Mouse (Mus musculus) Patski (cell line): ENCODE data around the gene Inip. TPM values are rescaled to one million over a fixed set of nuclear protein-coding genes. Genes with fewer than 3 reads are reported as not detected.
"Not testable (repeated sequence)": the region's sequence is repeated elsewhere in the genome, so short reads cannot be mapped to it uniquely, and the experiment has no call there.

Experiments used
- ATAC-seq: fragments of 100-300 bp; one replicate; pipeline ENCODE4 v1.8.0; 2021
- CTCF ChIA-PET: fragments of 350-600 bp; sonication (Branson Sonifier 250); formaldehyde crosslinking; loops from one replicate; lab custom pipeline; 2022; ENCODE audit warnings: inconsistent platforms; lab: Charles Lee
- POLR2A ChIA-PET: fragments of 350-600 bp; sonication (Branson Sonifier 250); formaldehyde crosslinking; loops from one replicate; lab custom pipeline; 2022; ENCODE audit warnings: antibody characterized with exemption, inconsistent platforms; lab: Charles Lee
- DNase-seq: peaks from one replicate; pipeline ENCODE4 v3.0.0-alpha.2; 2011; ENCODE audit warnings: low read depth, low spot score
- H3K27me3 ChIP-seq: fragments of 371-371 bp; one replicate; pipeline ENCODE4 v1.5.1; 2021
- CTCF ChIP-seq: fragments of 100-300 bp; IDR thresholded peaks from one replicate; pipeline ENCODE4 v1.5.1; 2021
- in situ Hi-C: fragments of 300-500 bp; cut with MboI; formaldehyde crosslinking; loops from 3 replicates; pipeline ENCODE4 v1.11.1; 2018; ENCODE audit warnings: low pct_unique_long_range_greater_than_20kb, mixed read lengths
- polyA plus RNA-seq: library from polyadenylated mRNA; unstranded; gene quantifications from one replicate; pipeline ENCODE4 v1.2.3, GENCODE M21; 2021

Inip gene
- polyA plus RNA-seq, 1 experiment from 2014 or later = 11.1 TPM

DNA sequence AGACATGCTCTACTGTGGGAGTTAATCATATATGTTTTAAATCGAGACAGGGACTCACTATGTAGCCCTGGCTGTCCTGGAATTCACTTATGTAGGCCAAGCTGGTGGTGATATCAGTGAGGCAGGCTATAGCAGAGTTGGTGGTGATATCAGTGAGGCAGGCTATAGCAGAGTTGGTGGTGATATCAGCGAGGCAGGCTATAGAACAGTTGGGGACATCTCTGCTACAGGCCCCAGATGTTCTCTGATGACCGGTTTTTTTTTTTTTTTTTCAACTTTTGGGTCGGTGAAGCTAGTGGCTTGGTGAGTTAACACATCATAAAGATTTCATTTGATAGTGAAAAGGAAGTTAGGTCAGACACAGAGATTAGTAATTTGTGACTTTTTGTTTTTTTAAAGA is 1.4 kb upstream of the Inip start:
- in situ Hi-C loops = no loop called here
- H3K27me3 ChIP-seq = no peaks in the 10 kb centered on the region
- ATAC-seq (no peak), DNase-seq (no peak)
- POLR2A ChIA-PET = no interaction called here
- CTCF ChIA-PET = no interaction called here
- TF ChIP-seq CTCF = no peak

DNA sequence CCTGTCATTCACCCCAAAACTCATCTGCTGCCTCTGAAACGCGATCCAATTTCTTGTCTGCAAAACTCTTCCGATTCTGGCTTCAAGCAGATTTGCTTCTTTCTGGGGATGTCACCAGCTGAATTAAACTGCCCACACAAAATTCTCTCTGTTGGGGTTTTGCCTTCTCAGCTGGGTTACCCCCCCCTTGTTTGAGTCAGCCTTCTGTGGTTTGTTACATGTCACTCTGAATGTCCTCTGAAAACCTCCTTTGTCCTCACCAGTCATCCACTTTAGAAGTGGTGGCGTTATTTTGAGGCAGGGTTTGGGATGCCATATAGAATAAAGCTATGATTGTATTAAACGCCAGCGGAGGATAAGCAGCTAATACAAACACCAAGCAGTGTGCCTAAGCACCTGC is 718 bp upstream of the Inip start:
- H3K27me3 ChIP-seq = no peaks in the 10 kb centered on the region
- no peak for ATAC-seq
- POLR2A ChIA-PET = no interaction called here
- CTCF ChIA-PET = no interaction called here
- in situ Hi-C loops = no loop called here
- no peak for DNase-seq
- TF ChIP-seq CTCF = no peak

- DNase-seq = no peak
- ATAC-seq = no peak
- TF ChIP-seq CTCF = no peak
- in situ Hi-C loops = no loop called here
- ChIA-PET POLR2A (no interaction called here), CTCF (no interaction called here)
- H3K27me3 ChIP-seq = no peaks in the 10 kb centered on the region
Measured at GRCm38 (mm10) chr4:59800181-59800580, 1.2 kb downstream of the Inip start.

- ChIA-PET CTCF (interaction anchor here (1.1 to 1.2 kb wide), 2 partner anchors 13 to 55 kb away, joined by 3 to 4 read pairs; no protein-coding TSS in a partner anchor), POLR2A (no interaction called here)
- no peak for TF ChIP-seq CTCF
- no peak for ATAC-seq
- in situ Hi-C loops = no loop called here
- no peaks in the 10 kb centered on the region for H3K27me3 ChIP-seq
- no peak for DNase-seq
Measured at GRCm38 (mm10) chr4:59795788-59796455, 5.5 kb downstream of the Inip start.

DNA sequence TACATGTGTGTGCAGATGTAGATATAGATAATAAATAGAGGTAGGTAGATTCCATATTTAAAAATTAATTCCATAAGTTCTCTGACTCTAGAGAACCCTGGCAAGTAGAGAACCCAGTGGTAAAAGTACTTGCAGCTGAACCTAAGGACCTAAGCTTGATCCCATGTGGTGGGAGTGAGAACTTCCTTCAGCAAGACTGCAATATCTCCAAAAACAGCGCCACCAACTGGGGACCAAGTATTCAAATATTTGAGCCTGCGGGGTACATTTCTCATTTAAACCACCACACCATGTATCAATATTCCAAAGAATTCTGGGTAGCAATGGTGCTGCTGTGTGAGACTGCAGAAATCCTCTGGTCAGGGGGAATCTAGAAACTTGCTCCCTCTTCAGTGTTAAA is 7.3 kb downstream of the Inip start:
- DNase-seq = no peak
- CTCF ChIA-PET = no interaction called here
- in situ Hi-C loops = loop anchor here (5.0 kb wide), 1 partner anchor 63 kb away; no protein-coding TSS in a partner anchor
- POLR2A ChIA-PET = no interaction called here
- ATAC-seq = no peak
- no peaks in the 10 kb centered on the region for H3K27me3 ChIP-seq
- peak; percentile 19 for TF ChIP-seq CTCF

- in situ Hi-C loops = loop anchor here (5.0 kb wide), 1 partner anchor 64 kb away; no protein-coding TSS in a partner anchor
- DNase-seq, POLR2A ChIA-PET, ATAC-seq, H3K27me3 ChIP-seq: not testable (repeated sequence)
- CTCF ChIA-PET = interaction anchor here (1.3 kb wide), 1 partner anchor 77 kb away, joined by 3 read pairs; no protein-coding TSS in a partner anchor
Measured at GRCm38 (mm10) chr4:59793626-59794025, 7.8 kb downstream of the Inip start.

DNA sequence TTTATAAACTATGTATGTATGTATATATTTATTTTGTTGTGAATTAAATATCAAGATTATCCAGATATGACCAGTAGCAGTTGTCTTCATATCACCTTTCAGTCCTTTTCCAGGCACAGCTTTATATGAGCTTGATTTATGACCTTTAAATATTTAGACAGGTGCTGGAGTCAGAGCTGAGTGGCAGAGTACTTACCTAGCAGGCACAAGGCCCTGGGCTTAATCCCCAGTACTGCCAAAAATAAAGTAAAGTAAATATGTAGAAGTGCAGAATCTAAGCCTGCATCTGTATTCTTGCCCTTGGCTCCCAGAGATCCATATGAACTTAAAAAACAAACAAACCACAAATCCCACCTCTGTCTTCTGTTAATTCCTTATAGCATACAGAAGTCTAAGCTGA is 12.4 kb downstream of the Inip start:
- no peak for TF ChIP-seq CTCF
- no peak for DNase-seq
- in situ Hi-C loops = loop anchor here (5.0 kb wide), 1 partner anchor 143 kb away; no protein-coding TSS in a partner anchor
- no peak for ATAC-seq
- ChIA-PET POLR2A (interaction anchor here (0.7 kb wide), 1 partner anchor 201 kb away, joined by 3 read pairs; no protein-coding TSS in a partner anchor), CTCF (interaction anchor here (2.1 to 3.6 kb wide), 2 partner anchors 62 to 82 kb away, joined by 5 to 13 read pairs; no protein-coding TSS in a partner anchor)
- no peaks in the 10 kb centered on the region for H3K27me3 ChIP-seq

DNA sequence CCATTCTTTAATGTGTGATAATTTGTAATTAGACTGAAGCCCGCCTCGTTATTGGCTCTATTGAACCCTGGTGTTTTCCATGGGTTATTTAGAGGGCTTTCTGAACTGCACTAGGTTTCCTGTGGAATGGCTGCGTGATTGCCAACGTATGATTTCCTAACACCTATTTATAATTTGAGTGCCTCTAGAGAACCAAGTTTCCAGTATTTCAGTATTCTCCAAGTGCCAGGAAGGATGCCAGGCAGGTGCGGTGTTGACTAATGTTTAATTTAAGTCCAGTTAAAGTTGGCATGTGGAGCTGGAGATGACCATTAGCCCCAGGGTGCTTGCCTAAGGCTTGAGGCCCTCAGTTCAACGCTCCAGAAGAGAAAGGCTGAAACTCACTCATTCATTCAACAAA is 14.3 kb downstream of the Inip start:
- DNase-seq = no peak
- no peak for TF ChIP-seq CTCF

GRCm38 (mm10) chr4:59786661-59787060 is 14.7 kb downstream of the Inip start:
- CTCF ChIA-PET = interaction anchor here (1.2 to 4.1 kb wide), 4 partner anchors 64 to 89 kb away, joined by 4 to 21 read pairs (median 8); no protein-coding TSS in a partner anchor
- in situ Hi-C loops = loop anchor here (5.0 kb wide), 1 partner anchor 146 kb away; no protein-coding TSS in a partner anchor
- no peaks in the 10 kb centered on the region for H3K27me3 ChIP-seq
- no peak for DNase-seq
- POLR2A ChIA-PET = interaction anchor here (0.6 kb wide), 1 partner anchor 47 kb away, joined by 6 read pairs; no protein-coding TSS in a partner anchor
- peak; percentile 30 for TF ChIP-seq CTCF
- ATAC-seq = no peak

More for the DNA sequence above, 14.3 kb downstream of the Inip start:
- no peak for ATAC-seq
- POLR2A ChIA-PET = no interaction called here
- H3K27me3 ChIP-seq = no peaks in the 10 kb centered on the region
- in situ Hi-C loops = loop anchor here (5.0 kb wide), 1 partner anchor 145 kb away; no protein-coding TSS in a partner anchor
- CTCF ChIA-PET = interaction anchor here (1.2 to 4.1 kb wide), 4 partner anchors 63 to 89 kb away, joined by 4 to 21 read pairs (median 8); no protein-coding TSS in a partner anchor

GRCm38 (mm10) chr4:59785412-59785811 is 16.0 kb downstream of the Inip start:
- ChIA-PET POLR2A (no interaction called here), CTCF (interaction anchor here (0.8 to 4.1 kb wide), 9 partner anchors 24 to 430 kb away, joined by 3 to 21 read pairs (median 4); no protein-coding TSS in a partner anchor)
- ATAC-seq (no peak), DNase-seq (no peak)
- no peaks in the 10 kb centered on the region for H3K27me3 ChIP-seq
- no peak for TF ChIP-seq CTCF
- in situ Hi-C loops = loop anchor here (5.0 kb wide), 1 partner anchor 147 kb away; no protein-coding TSS in a partner anchor
